Mouse (Mus musculus) embryo, embryonic 11 days (tissue): ENCODE results near the gene Cbl.

Source experiments
- DNase-seq: peaks from one replicate; pipeline ENCODE4 v3.0.0-alpha.2; 2015

Cbl gene

GRCm38 (mm10) chr9:44239447-44239846 lies 5.6 kb upstream of the Cbl start:
- peak; percentile 85 for DNase-seq

- no peak for DNase-seq
Observed at GRCm38 (mm10) chr9:44238501-44239190, 4.8 kb upstream of the Cbl start.

- DNase-seq, result no peak
Observed at GRCm38 (mm10) chr9:44237128-44237527, 3.3 kb upstream of the Cbl start.

- DNase-seq, result no peak
Observed at GRCm38 (mm10) chr9:44236601-44237000, 2.8 kb upstream of the Cbl start.

GRCm38 (mm10) chr9:44234479-44235427 lies 904 bp upstream of the Cbl start:
- peak; percentile 64 for DNase-seq

GRCm38 (mm10) chr9:44233021-44233801 lies 638 bp downstream of the Cbl start:
- DNase-seq, result no peak

GRCm38 (mm10) chr9:44231609-44232008 lies 2.2 kb downstream of the Cbl start:
- no peak for DNase-seq

GRCm38 (mm10) chr9:44225993-44226392 lies 7.9 kb downstream of the Cbl start:
- no peak for DNase-seq

GRCm38 (mm10) chr9:44213538-44213937 lies 20.3 kb downstream of the Cbl start:
- no peak for DNase-seq

- DNase-seq, result no peak
Observed at GRCm38 (mm10) chr9:44212406-44212805, 21.4 kb downstream of the Cbl start.

GRCm38 (mm10) chr9:44209416-44209815 lies 24.4 kb downstream of the Cbl start:
- no peak for DNase-seq

GRCm38 (mm10) chr9:44207840-44208239 lies 26.0 kb downstream of the Cbl start:
- no peak for DNase-seq

- DNase-seq, result no peak
Observed at GRCm38 (mm10) chr9:44200458-44200857, 33.4 kb downstream of the Cbl start.

- DNase-seq, result peak; percentile 7
Observed at GRCm38 (mm10) chr9:44199580-44199979, 34.3 kb downstream of the Cbl start.

- no peak for DNase-seq
Observed at GRCm38 (mm10) chr9:44199166-44199565, 34.7 kb downstream of the Cbl start.

GRCm38 (mm10) chr9:44196354-44196753 lies 37.5 kb downstream of the Cbl start:
- no peak for DNase-seq

GRCm38 (mm10) chr9:44194000-44194399 lies 39.8 kb downstream of the Cbl start:
- no peak for DNase-seq

GRCm38 (mm10) chr9:44192794-44193193 lies 41.1 kb downstream of the Cbl start:
- DNase-seq, result no peak

- DNase-seq, result no peak
Observed at GRCm38 (mm10) chr9:44192312-44192711, 41.5 kb downstream of the Cbl start.

- DNase-seq, result no peak
Observed at GRCm38 (mm10) chr9:44191166-44191565, 42.7 kb downstream of the Cbl start.

GRCm38 (mm10) chr9:44188223-44188622 lies 45.6 kb downstream of the Cbl start:
- no peak for DNase-seq

- DNase-seq, result no peak
Observed at GRCm38 (mm10) chr9:44182260-44182659, 51.6 kb downstream of the Cbl start.

GRCm38 (mm10) chr9:44181537-44181936 lies 52.3 kb downstream of the Cbl start:
- no peak for DNase-seq
